Mouse (Mus musculus) forebrain, embryonic 15.5 days (tissue): Measurements from ENCODE around the gene Eif3m. TPM values are rescaled to one million over a fixed set of nuclear protein-coding genes. Genes with fewer than 3 reads are reported as not detected.
"Not testable (repeated sequence)": the region's sequence is repeated elsewhere in the genome, so short reads cannot be mapped to it uniquely, and the experiment has no call there.

Experiments
- ATAC-seq: fragments of 200-750 bp; cut with Nextera tagmentation; replicated peaks from 2 replicates; pipeline ENCODE4 v1.8.0; 2017; ENCODE audit warnings: mild to moderate bottlenecking, moderate TSS enrichment, moderate library complexity
- H3K27ac ChIP-seq: fragments of 300-500 bp; sonication (generic); replicated peaks from 2 replicates; pipeline ENCODE4 v1.5.1; 2015; ENCODE audit warnings: mild to moderate bottlenecking, inconsistent platforms
- H3K27me3 ChIP-seq: fragments of 300-500 bp; sonication (generic); 2 replicates; pipeline ENCODE4 v1.6.1; 2015; ENCODE audit warnings: inconsistent platforms
- H3K36me3 ChIP-seq: fragments of 300-500 bp; sonication (generic); 2 replicates; pipeline ENCODE4 v1.6.1; 2015; ENCODE audit warnings: mild to moderate bottlenecking, inconsistent platforms
- H3K4me1 ChIP-seq: fragments of 300-500 bp; sonication (generic); 2 replicates; pipeline ENCODE4 v1.6.1; 2015; ENCODE audit warnings: inconsistent platforms
- H3K4me2 ChIP-seq: fragments of 300-500 bp; sonication (generic); replicated peaks from 2 replicates; pipeline ENCODE4 v1.6.1; 2015; ENCODE audit warnings: mild to moderate bottlenecking, inconsistent platforms
- H3K4me3 ChIP-seq: fragments of 300-500 bp; sonication (generic); 2 replicates; pipeline ENCODE4 v1.5.1; 2015; ENCODE audit warnings: mild to moderate bottlenecking, inconsistent platforms
- H3K9ac ChIP-seq: fragments of 300-500 bp; sonication (generic); replicated peaks from 2 replicates; pipeline ENCODE4 v1.6.1; 2015; ENCODE audit warnings: mild to moderate bottlenecking, inconsistent platforms
- H3K9me3 ChIP-seq: fragments of 300-500 bp; sonication (generic); 2 replicates; pipeline ENCODE4 v1.6.1; 2016; ENCODE audit warnings: inconsistent platforms
- WGBS: fragments of 180-500 bp; shearing (Covaris S2); methylation state at CpG from one replicate; pipeline ENCODE4 v1.1.7; 2015; ENCODE audit warnings: mixed read lengths; 5-methylcytosine and 5-hydroxymethylcytosine counted together
- polyA plus RNA-seq: library from polyadenylated mRNA; unstranded; fragments of >200 nt; fragmentation: Nextera tagmentation; extraction: Ambion mirVana; gene quantifications from 2 replicates; pipeline ENCODE4 v1.2.1, GENCODE M21; 2015

Eif3m gene
- polyA plus RNA-seq, 1 experiment from 2014 or later: 201 TPM

- Histone ChIP-seq H3K9me3 (no peaks in the 10 kb centered on the region), H3K4me1 (no peaks in the 10 kb centered on the region), H3K4me2 (no peak overlapping the region), H3K27ac (no peak overlapping the region), H3K9ac (no peak overlapping the region), H3K27me3 (no peaks in the 10 kb centered on the region), H3K4me3 (no peak overlapping the region), H3K36me3 (no peaks in the 10 kb centered on the region)
- ATAC-seq: no peak
- 94% methylated on average over 5 of the region's 5 CpGs for WGBS
These were observed 13.6 kb upstream of the Eif3m start for GRCm38 (mm10) chr2:105030505-105030904.

GRCm38 (mm10) chr2:105028806-105029205, 11.9 kb upstream of the Eif3m start:
- no peak for ATAC-seq
- no peak overlapping the region for H3K9ac ChIP-seq
- H3K4me1 ChIP-seq: no peaks in the 10 kb centered on the region
- H3K36me3 ChIP-seq: no peaks in the 10 kb centered on the region
- 72% methylated on average over 5 of the region's 5 CpGs for WGBS
- no peak overlapping the region for H3K4me2 ChIP-seq
- H3K4me3 ChIP-seq: no peak overlapping the region
- no peak overlapping the region for H3K27ac ChIP-seq
- H3K9me3 ChIP-seq: no peaks in the 10 kb centered on the region
- H3K27me3 ChIP-seq: no peaks in the 10 kb centered on the region

GRCm38 (mm10) chr2:105026950-105027695, 10.2 kb upstream of the Eif3m start:
- no peak overlapping the region for H3K9ac ChIP-seq
- H3K4me3 ChIP-seq: no peak overlapping the region
- H3K4me2 ChIP-seq: no peak overlapping the region
- 84% methylated on average over 22 of the region's 22 CpGs for WGBS
- H3K27ac ChIP-seq: no peak overlapping the region
- no peak for ATAC-seq
- H3K27me3 ChIP-seq: no peaks in the 10 kb centered on the region
- no peaks in the 10 kb centered on the region for H3K36me3 ChIP-seq
- H3K4me1 ChIP-seq: no peaks in the 10 kb centered on the region
- no peaks in the 10 kb centered on the region for H3K9me3 ChIP-seq

DNA sequence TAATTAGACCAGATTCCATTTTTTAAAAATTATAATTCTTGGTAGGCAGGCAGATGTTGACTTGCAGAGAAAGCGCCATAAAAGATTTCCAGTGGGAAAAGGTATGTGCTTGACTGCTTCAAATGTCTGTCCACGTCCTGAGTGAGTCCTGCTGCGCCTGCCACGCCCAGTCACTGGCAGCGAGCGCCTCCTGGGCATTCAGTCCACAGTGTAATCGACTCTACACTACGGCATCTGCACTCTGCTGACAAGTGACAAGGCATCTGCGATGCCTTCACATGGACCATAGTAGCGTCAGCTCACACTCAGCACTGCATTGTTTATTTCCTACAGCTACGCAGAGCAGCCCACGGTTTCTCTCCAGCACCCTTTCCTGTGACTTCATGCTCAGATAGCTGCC, 8.7 kb upstream of the Eif3m start:
- not testable (repeated sequence) for ATAC-seq, H3K9ac ChIP-seq, H3K36me3 ChIP-seq, H3K27ac ChIP-seq, H3K27me3 ChIP-seq, H3K4me1 ChIP-seq, H3K4me2 ChIP-seq, H3K4me3 ChIP-seq, H3K9me3 ChIP-seq
- 89% methylated on average over 12 of the region's 12 CpGs for WGBS

GRCm38 (mm10) chr2:105023815-105024214, 6.9 kb upstream of the Eif3m start:
- no peaks in the 10 kb centered on the region for H3K9me3 ChIP-seq
- WGBS: 82% methylated on average over 4 of the region's 4 CpGs
- ATAC-seq: no peak
- H3K27me3 ChIP-seq: no peaks in the 10 kb centered on the region
- H3K36me3 ChIP-seq: no peaks in the 10 kb centered on the region
- H3K27ac ChIP-seq: no peak overlapping the region
- no peaks in the 10 kb centered on the region for H3K4me1 ChIP-seq
- no peak overlapping the region for H3K4me2 ChIP-seq
- no peak overlapping the region for H3K9ac ChIP-seq
- H3K4me3 ChIP-seq: no peak overlapping the region

DNA sequence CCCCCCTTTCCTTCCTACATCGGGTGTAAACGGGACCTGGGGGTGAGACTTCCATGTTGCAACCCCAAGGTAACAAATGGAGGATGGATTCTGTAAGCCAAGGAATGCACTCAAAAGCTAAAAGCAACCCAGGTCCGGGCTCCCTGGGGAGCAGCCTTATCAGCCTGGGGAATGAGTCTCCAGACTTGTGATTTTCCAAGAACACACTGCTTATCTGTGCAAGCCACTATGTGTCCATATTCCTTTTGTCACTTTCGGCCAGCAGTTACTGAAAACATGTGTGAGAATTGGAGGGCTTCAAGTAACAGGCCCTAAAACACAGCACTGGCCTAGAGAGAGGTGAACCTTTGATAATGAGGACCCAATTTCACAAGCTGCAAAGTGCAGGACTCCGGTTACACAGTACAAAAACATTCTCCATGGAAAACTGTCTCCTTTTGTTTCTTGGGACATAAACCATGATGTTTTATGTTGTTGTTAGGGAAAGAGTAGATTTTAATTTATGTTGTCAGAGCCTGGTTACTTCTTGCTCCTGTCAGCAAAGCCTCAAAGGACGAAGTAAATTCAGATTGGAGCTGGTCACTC, 6.2 kb upstream of the Eif3m start:
- no peak overlapping the region for H3K4me3 ChIP-seq

GRCm38 (mm10) chr2:105021836-105022235, 5.0 kb upstream of the Eif3m start:
- 94% methylated on average over 2 of the region's 2 CpGs for WGBS
- no peak for ATAC-seq
- Histone ChIP-seq H3K4me3 (no peak overlapping the region), H3K4me1 (peaks cover 6% of the 10 kb centered on the region), H3K4me2 (no peak overlapping the region), H3K27me3 (no peaks in the 10 kb centered on the region), H3K27ac (no peak overlapping the region), H3K36me3 (no peaks in the 10 kb centered on the region), H3K9ac (no peak overlapping the region), H3K9me3 (no peaks in the 10 kb centered on the region)

More for the DNA sequence above, 6.2 kb upstream of the Eif3m start:
- Histone ChIP-seq H3K27me3 (no peaks in the 10 kb centered on the region), H3K9me3 (no peaks in the 10 kb centered on the region), H3K27ac (no peak overlapping the region), H3K4me2 (no peak overlapping the region), H3K4me1 (no peaks in the 10 kb centered on the region), H3K9ac (no peak overlapping the region), H3K36me3 (no peaks in the 10 kb centered on the region)
- 80% methylated on average over 6 of the region's 6 CpGs for WGBS
- no peak for ATAC-seq

DNA sequence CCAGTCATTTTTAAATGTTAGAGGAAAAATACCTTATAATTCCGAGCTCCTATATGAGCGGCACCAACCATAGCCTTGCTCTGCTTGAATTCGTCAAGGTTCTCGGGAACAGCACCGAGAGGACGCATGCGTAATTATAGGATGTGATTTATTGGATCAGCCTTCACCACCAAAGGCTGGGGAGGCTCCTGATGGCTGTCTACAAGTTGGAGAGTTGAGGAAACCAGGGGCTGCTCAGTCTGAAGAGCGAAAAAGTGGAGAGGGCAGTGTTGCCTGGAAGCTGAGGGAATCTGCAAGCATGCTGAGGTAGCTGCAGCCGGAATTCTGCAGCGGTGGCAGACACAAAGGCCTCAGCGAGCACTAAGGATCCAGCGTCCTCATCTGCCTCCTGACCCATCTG, 4.4 kb upstream of the Eif3m start:
- H3K36me3 ChIP-seq: no peaks in the 10 kb centered on the region
- no peak overlapping the region for H3K9ac ChIP-seq
- no peaks in the 10 kb centered on the region for H3K9me3 ChIP-seq
- no peaks in the 10 kb centered on the region for H3K27me3 ChIP-seq
- H3K4me2 ChIP-seq: no peak overlapping the region
- no peak overlapping the region for H3K4me3 ChIP-seq
- H3K4me1 ChIP-seq: peaks cover 6% of the 10 kb centered on the region
- 82% methylated on average over 12 of the region's 12 CpGs for WGBS
- no peak overlapping the region for H3K27ac ChIP-seq
- no peak for ATAC-seq

DNA sequence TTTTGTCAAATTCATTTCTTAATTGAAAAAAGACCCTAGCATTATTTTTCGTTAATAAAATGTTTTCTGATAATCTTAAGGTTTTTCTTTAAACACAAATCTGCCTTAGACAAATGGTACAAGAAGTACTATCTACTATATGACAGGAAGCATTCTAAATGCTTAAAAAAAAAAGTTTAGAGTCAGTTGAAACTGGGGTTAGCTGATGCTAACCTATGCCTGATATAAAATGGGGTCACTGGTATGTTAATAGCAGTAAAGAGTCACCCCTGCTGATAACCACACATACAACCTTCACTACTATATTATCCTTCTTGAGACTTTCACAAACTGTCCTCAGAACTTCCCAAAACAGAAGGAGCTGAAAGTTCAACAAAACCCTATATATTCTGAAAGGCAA, 2.6 kb upstream of the Eif3m start:
- no peak overlapping the region for H3K4me2 ChIP-seq
- WGBS: 95% methylated on average over 1 of the region's 1 CpGs
- H3K9me3 ChIP-seq: no peaks in the 10 kb centered on the region
- H3K4me3 ChIP-seq: no peak overlapping the region
- H3K36me3 ChIP-seq: no peaks in the 10 kb centered on the region
- no peak for ATAC-seq
- H3K9ac ChIP-seq: no peak overlapping the region
- no peak overlapping the region for H3K27ac ChIP-seq
- no peaks in the 10 kb centered on the region for H3K27me3 ChIP-seq
- H3K4me1 ChIP-seq: peaks cover 19% of the 10 kb centered on the region

DNA sequence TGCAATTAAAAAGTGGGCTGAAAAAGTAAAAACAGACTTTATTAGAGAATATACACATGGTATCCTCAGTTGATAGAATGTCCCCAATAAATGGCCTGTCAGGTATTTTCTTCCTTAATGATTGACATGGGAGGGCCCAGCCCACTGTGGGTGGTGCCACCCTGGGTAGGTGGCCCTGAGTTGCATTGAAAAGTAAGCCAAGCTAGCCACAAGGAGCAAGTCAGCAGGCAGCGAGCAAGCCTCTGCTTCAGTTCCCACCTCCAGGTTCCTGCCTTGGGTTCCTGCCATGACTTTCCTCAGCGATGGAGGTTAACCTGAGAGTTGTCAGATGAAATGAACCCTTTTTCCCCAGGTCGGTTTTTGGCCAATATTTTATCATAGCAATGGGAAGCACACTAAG, 922 bp upstream of the Eif3m start:
- Histone ChIP-seq H3K27ac (no peak overlapping the region), H3K4me3 (0 out of 2 replicates have a peak overlapping the region, but pooled peaks have one; percentile 91), H3K9me3 (no peaks in the 10 kb centered on the region), H3K4me2 (no peak overlapping the region), H3K4me1 (peaks cover 19% of the 10 kb centered on the region), H3K36me3 (peaks cover 5% of the 10 kb centered on the region), H3K27me3 (no peaks in the 10 kb centered on the region), H3K9ac (no peak overlapping the region)
- no peak for ATAC-seq
- WGBS: 86% methylated on average over 3 of the region's 3 CpGs

DNA sequence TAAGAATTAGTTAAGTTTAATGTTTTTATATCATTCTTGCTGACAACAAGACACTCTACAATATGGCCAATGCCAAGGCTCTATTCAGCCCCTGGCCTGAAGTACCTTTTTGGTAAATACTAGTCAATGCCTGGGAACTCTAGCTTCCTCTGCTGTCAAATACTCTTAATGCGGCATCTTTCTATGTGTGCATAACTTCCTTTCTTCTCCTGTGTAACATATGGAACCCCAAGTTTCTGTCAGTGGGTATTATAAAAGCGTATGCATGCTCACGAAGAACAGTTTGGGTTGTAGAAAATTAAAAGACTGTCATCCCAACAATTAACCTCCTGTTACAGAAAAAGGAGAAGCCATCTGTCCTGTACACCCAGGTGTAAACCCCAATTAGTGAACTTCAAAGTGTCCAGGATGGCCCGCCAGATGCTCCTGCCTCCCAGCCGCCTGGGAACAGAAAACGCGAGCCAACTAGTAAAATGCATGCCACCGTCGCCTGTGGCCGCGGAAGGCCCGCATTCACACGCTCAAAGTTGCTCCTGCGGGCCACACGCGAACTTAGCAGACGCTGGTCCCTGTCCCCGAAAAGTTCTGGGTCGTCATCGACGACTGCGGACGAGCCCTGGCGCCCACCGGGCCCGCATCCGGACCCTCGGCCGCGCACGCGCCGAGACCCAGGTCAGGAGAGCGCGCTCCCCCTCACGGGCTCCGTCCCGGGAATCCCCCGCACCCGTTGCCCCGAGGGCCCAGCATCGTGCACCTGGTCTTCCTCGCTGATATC, 501 bp downstream of the Eif3m start:
- peaks cover 19% of the 10 kb centered on the region for H3K4me1 ChIP-seq
- H3K27me3 ChIP-seq: no peaks in the 10 kb centered on the region
- no peaks in the 10 kb centered on the region for H3K9me3 ChIP-seq
- peak overlapping the region; percentile 63 for H3K4me2 ChIP-seq
- peak; percentile 86 for ATAC-seq
- peak overlapping the region; percentile 71 for H3K9ac ChIP-seq
- peak overlapping the region; percentile 91 for H3K4me3 ChIP-seq
- under 1% methylated on average over 43 of the region's 43 CpGs for WGBS
- H3K27ac ChIP-seq: peak overlapping the region; percentile 90
- peaks cover 17% of the 10 kb centered on the region for H3K36me3 ChIP-seq

DNA sequence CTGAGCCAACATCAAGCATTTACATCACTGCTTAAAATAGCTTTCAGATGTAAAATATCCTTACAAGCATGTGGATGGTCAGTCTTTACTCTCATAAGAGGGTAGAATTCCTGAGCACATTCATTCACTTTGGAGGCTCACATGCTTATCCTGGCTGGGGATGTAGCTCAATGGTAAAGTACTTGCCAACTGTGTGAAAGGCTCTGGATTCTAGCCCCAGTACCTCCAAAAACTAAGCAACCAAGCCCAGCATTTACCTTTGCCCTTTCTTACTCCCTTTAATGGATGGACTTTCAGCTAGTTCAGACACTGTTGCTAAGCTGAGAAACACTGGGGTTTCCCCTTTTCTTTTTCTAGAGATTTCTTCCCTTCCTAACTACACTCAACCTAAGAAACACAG, 9.6 kb downstream of the Eif3m start:
- no peak overlapping the region for H3K4me2 ChIP-seq
- no peaks in the 10 kb centered on the region for H3K9me3 ChIP-seq
- peaks cover 79% of the 10 kb centered on the region for H3K36me3 ChIP-seq
- no peaks in the 10 kb centered on the region for H3K4me1 ChIP-seq
- no peaks in the 10 kb centered on the region for H3K27me3 ChIP-seq
- H3K27ac ChIP-seq: no peak overlapping the region
- H3K9ac ChIP-seq: no peak overlapping the region
- no peak overlapping the region for H3K4me3 ChIP-seq
- ATAC-seq: no peak
